8 mouse cellular contexts compared by ENCODE assay signal in genomic region chr1:184731644-184732545, GRCm38 (mm10). TPM values are rescaled to one million over a fixed set of nuclear protein-coding genes. Genes with fewer than 3 reads are reported as not detected.
DNase-seq lines count a peak whose midpoint lies in the region; ATAC-seq and TF ChIP-seq lines count a peak whose summit lies in the region.

No protein-coding gene starts in this region.

- in situ Hi-C loops in ES-E14 (cut with MboI; ENCODE audit: low sequenced_read_pairs in 2 of 2, unreplicated experiment in 2 of 2) = no loop called here

- H3K4me3 ChIP-seq in ES-E14 (ENCODE audit: insufficient read depth in 1 of 2, low read depth in 1 of 2, low read length in 2 of 2, poor library complexity in 1 of 2, severe bottlenecking in 1 of 2) = peak overlapping the region; percentile 62 to 65
- peak overlapping the region; percentile 72 for H3K4me3 ChIP-seq in heart, embryonic 15.5 days
- peak overlapping the region; percentile 95 for H3K4me3 ChIP-seq in megakaryocyte, embryonic 14.5 days (replicated peaks)

- H3K27ac ChIP-seq in ES-E14 (ENCODE audit: insufficient read depth, low read depth, low read length, poor library complexity, severe bottlenecking) = no peak overlapping the region
- peak overlapping the region; percentile 84 for H3K27ac ChIP-seq in heart, embryonic 15.5 days

- H3K4me1 ChIP-seq in ES-E14 (ENCODE audit: control insufficient read depth in 2 of 2, insufficient read depth in 2 of 2, low read length in 2 of 2, poor library complexity in 1 of 2) = no peaks in the 10 kb centered on the region; a peak in 1 of 4 replicates
- H3K4me1 ChIP-seq in heart, embryonic 15.5 days (replicated peaks) = peaks cover 41% of the 10 kb centered on the region
- H3K4me1 ChIP-seq in megakaryocyte, embryonic 14.5 days = peaks cover 56% of the 10 kb centered on the region

- H3K27me3 ChIP-seq in heart, embryonic 15.5 days = peaks cover 72% of the 10 kb centered on the region
- peaks cover 51% of the 10 kb centered on the region for H3K27me3 ChIP-seq in megakaryocyte, embryonic 14.5 days (replicated peaks)

- under 1% methylated on average over 85 of the region's 85 CpGs for WGBS in heart, embryonic 15.5 days

- H3K36me3 ChIP-seq in ES-E14 (ENCODE audit: control insufficient read depth, insufficient read depth, low read length, poor library complexity, severe bottlenecking) = no peaks in the 10 kb centered on the region
- H3K36me3 ChIP-seq in heart, embryonic 15.5 days = no peaks in the 10 kb centered on the region
- peaks cover 35% of the 10 kb centered on the region for H3K36me3 ChIP-seq in megakaryocyte, embryonic 14.5 days (replicated peaks; ENCODE audit: low read length)

- peak; percentile 27 for DNase-seq in 3T3-L1 (ENCODE audit: low read depth, low spot score)
- DNase-seq in ES-E14 (ENCODE audit: low read depth, low spot score) = no peak
- peak; percentile 60 for DNase-seq in kidney, postnatal 14 days
- peak; percentile 54 to 62 for DNase-seq in spleen, postnatal 36 days (ENCODE audit: low spot score in 2 of 2)
- no peak for DNase-seq in layer of hippocampus, postnatal 36 days

- ATAC-seq in erythroblast, adult 5-6 weeks (replicated peaks; ENCODE audit: low FRiP score, poor library complexity, severe bottlenecking) = peak; percentile 39; the same call in 1 of the 2 replicates
- ATAC-seq in heart, embryonic 15.5 days (replicated peaks; ENCODE audit: insufficient number of reproducible peaks, insufficient read depth, low FRiP score, low read depth) = peak; percentile 28

- peak overlapping the region; percentile 95 for H3K4me2 ChIP-seq in heart, embryonic 15.5 days

- H3K9ac ChIP-seq in ES-E14 (ENCODE audit: insufficient read depth, low read depth, low read length, poor library complexity, severe bottlenecking) = peak overlapping the region; percentile 27; the same call in 1 of the 2 replicates
- H3K9ac ChIP-seq in heart, embryonic 15.5 days = peak overlapping the region; percentile 77

- H3K9me3 ChIP-seq in ES-E14 (ENCODE audit: control insufficient read depth, insufficient read depth, low read depth, low read length) = no peaks in the 10 kb centered on the region
- no peaks in the 10 kb centered on the region for H3K9me3 ChIP-seq in heart, embryonic 15.5 days (replicated peaks)
- H3K9me3 ChIP-seq in megakaryocyte, embryonic 14.5 days = no peaks in the 10 kb centered on the region

TF ChIP-seq in ES-E14, 5 proteins besides CTCF, POLR2A, EP300 and RAD21:
- TF ChIP-seq CHD2 (IDR thresholded peaks at IDR 0.05; ENCODE audit: low read depth, low read length) (no peak), HCFC1 (IDR thresholded peaks at IDR 0.05; ENCODE audit: borderline replicate concordance, insufficient read depth, low read length) (peak; percentile 11; the same call in 1 of the 2 replicates), ZNF384 (IDR thresholded peaks at IDR 0.05; ENCODE audit: low read depth, low read length) (peak; percentile 95), MAFK (IDR thresholded peaks at IDR 0.05; ENCODE audit: insufficient read depth, low read depth, low read length) (no peak), ZC3H11A (IDR thresholded peaks at IDR 0.05; ENCODE audit: borderline replicate concordance, low read depth, low read length) (no peak)
TF ChIP-seq in ES-E14: peak in this region for 2.

RNA-seq across cellular contexts. Expression of gene Hlx, which starts 0.5 kb away (rescaled TPM):
- 0.16 and 1.4 TPM in 2 replicates for total RNA-seq in ES-E14 (2012; rRNA removed)
- 1.7 and 6.9 TPM in 2 replicates for total RNA-seq in erythroblast, adult 5-6 weeks (2015; ENCODE audit: low replicate concordance)
- 1.8 and 7.8 TPM in 2 replicates for total RNA-seq in erythroblast, adult 5-6 weeks (2017; ENCODE audit: low replicate concordance)
- 10.9 and 12.0 TPM in 2 replicates for polyA plus RNA-seq in heart, embryonic 15.5 days (2015; fragmentation: Nextera tagmentation; extraction: Ambion mirVana)
- polyA plus RNA-seq in megakaryocyte, embryonic 14.5 days (2012; ENCODE audit: insufficient read depth, low replicate concordance) = 102 and 197 TPM in 2 replicates
- total RNA-seq in layer of hippocampus, postnatal 36 days (2021) = under 1 TPM; 0.75 to 0.81 TPM

Comparison
In these comparisons a context has a peak if more than half of its experiments do, and no peak if none do; other contexts are left out.
1. DNase-seq: peak in 3T3-L1 (single experiment), kidney, postnatal 14 days (single experiment) and spleen, postnatal 36 days (2 of 2); none in ES-E14 (single experiment) and layer of hippocampus, postnatal 36 days (0 of 2).
2. Peak in every context shown above with its lines, with median percentiles within 50 percentile points of each other: H3K4me3 ChIP-seq.